Mouse (Mus musculus) midbrain, embryonic 16.5 days (tissue): ENCODE results near the gene Man2a2. TPM values are rescaled to one million over a fixed set of nuclear protein-coding genes. Genes with fewer than 3 reads are reported as not detected.

Source experiments
- ATAC-seq: fragments of 200-750 bp; cut with Nextera tagmentation; 2 replicates; pipeline ENCODE4 v1.8.0; 2017; ENCODE audit warnings: moderate TSS enrichment
- H3K27ac ChIP-seq: fragments of 300-500 bp; sonication (generic); 2 replicates; pipeline ENCODE4 v1.5.1; 2014; ENCODE audit warnings: mild to moderate bottlenecking, low read length, mixed read lengths
- H3K27me3 ChIP-seq: fragments of 300-500 bp; sonication (generic); 2 replicates; pipeline ENCODE4 v1.6.1; 2014; ENCODE audit warnings: low read depth, low read length, mixed read lengths; ENCODE audit not compliant: control insufficient read depth, insufficient read depth
- H3K36me3 ChIP-seq: fragments of 300-500 bp; sonication (generic); 2 replicates; pipeline ENCODE4 v1.6.1; 2014; ENCODE audit warnings: mild to moderate bottlenecking, low read length, moderate library complexity, mixed read lengths; ENCODE audit not compliant: control insufficient read depth, insufficient read depth
- H3K4me1 ChIP-seq: fragments of 300-500 bp; sonication (generic); 2 replicates; pipeline ENCODE4 v1.6.1; 2014; ENCODE audit warnings: mild to moderate bottlenecking, low read length, mixed read lengths; ENCODE audit not compliant: control insufficient read depth, insufficient read depth
- H3K4me2 ChIP-seq: fragments of 300-500 bp; sonication (generic); 2 replicates; pipeline ENCODE4 v1.6.1; 2014; ENCODE audit warnings: mild to moderate bottlenecking, low read length, mixed read lengths
- H3K4me3 ChIP-seq: fragments of 300-500 bp; sonication (generic); 2 replicates; pipeline ENCODE4 v1.5.1; 2014; ENCODE audit warnings: low read depth, mild to moderate bottlenecking, low read length, moderate library complexity, mixed read lengths
- H3K9ac ChIP-seq: fragments of 300-500 bp; sonication (generic); 2 replicates; pipeline ENCODE4 v1.6.1; 2014; ENCODE audit warnings: low read depth, low read length, mixed read lengths
- H3K9me3 ChIP-seq: fragments of 300-500 bp; sonication (generic); replicated peaks from 2 replicates; pipeline ENCODE4 v1.6.1; 2014; ENCODE audit warnings: mild to moderate bottlenecking, low read length, mixed read lengths; ENCODE audit not compliant: control insufficient read depth, poor library complexity, severe bottlenecking
- WGBS: fragments of 180-500 bp; shearing (Covaris S2); extraction: QIAGEN DNeasy Blood & Tissue Kit; methylation state at CpG from one replicate; pipeline ENCODE4 v1.1.7; 2014; 5-methylcytosine and 5-hydroxymethylcytosine counted together
- polyA plus RNA-seq: library from polyadenylated mRNA; unstranded; fragments of >200 nt; fragmentation: Nextera tagmentation; extraction: Ambion mirVana; gene quantifications from 2 replicates; pipeline ENCODE4 v1.2.1, GENCODE M21; 2015

Gene Man2a2
- polyA plus RNA-seq = 25.2 and 25.8 TPM in 2 replicates

DNA sequence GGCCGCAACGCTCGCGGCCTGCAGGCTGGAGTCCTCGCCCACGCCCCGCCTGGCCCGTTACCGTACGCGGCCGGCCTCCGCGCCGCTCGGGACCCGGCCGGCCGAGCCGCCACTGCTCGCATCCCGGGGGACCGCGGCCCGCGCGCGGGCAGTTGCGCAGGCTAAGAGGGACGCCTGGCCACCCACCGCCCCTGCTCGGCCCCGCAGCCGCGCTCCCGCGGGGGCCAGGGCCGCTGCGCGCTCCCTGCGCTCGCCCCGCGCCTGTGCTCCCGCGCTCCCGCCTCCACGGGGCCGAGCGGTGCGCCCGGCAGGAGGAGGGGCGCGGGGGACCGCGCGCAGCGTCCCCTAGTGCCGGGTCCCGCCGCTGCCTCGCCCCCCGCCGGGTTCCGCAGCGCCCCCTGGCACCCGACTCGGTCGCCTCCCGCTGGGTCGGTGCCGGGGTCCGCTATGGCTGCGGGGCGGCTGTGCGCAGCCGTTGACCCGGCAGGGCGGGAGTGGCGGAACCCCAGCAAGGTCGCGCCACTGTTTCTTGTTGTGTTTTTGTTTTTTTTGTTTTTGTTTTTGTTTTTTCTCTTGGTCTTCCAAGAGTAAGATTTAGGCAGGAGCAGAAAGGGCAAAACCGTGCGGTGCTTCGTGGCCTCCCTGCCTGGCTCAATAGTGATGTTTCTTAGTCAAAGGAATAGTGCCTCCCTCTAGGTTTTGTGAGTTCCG lies at the start of gene Man2a2:
Gene Man2a2 (minus strand): TSS at position 335 of the 711 bp plus-strand sequence.
- Histone ChIP-seq H3K4me1 (peaks cover 19% of the 10 kb centered on the region), H3K4me2 (peak within 1 kb of the TSS; percentile 66), H3K27me3 (no peaks in the 10 kb centered on the region), H3K4me3 (peak within 1 kb of the TSS; percentile 86), H3K9ac (peak within 1 kb of the TSS; percentile 95), H3K9me3 (no peaks in the 10 kb centered on the region), H3K27ac (peak within 1 kb of the TSS; percentile 87), H3K36me3 (peaks cover 16% of the 10 kb centered on the region)
- WGBS = 1% methylated on average over 51 of the region's 86 CpGs
- peak; percentile 73 for ATAC-seq

DNA sequence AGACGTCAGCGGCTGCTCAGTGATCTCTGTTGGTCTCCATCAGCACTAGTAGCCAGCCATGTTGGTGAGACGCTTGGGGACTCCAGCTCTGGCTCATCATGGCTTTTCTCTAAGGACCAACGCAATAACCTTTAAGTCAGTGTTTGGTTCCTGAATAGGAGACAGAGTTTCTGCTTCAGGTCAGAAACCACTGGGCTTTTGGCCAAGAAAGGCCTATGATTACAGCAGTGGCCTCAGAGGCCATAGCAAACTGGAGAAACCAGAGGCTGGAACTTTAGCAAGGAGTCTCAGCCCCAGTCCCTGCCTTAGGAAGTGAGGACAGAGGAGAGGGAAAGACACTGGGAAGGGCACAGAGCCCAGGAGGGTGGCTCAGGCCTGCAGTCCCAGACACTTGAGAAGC lies 49.4 kb upstream of the Man2a2 start:
- ATAC-seq = no peak
- H3K27ac ChIP-seq = no peak overlapping the region
- WGBS = 83% methylated on average over 4 of the region's 4 CpGs

GRCm38 (mm10) chr7:80419278-80419677 lies 48.1 kb upstream of the Man2a2 start:
- Histone ChIP-seq H3K9me3 (no peaks in the 10 kb centered on the region), H3K4me3 (no peak overlapping the region), H3K27me3 (no peaks in the 10 kb centered on the region), H3K9ac (no peak overlapping the region), H3K36me3 (no peaks in the 10 kb centered on the region), H3K4me2 (no peak overlapping the region), H3K27ac (no peak overlapping the region), H3K4me1 (no peaks in the 10 kb centered on the region)
- no peak for ATAC-seq
- 73% methylated on average over 3 of the region's 3 CpGs for WGBS

More for the DNA sequence above, 49.4 kb upstream of the Man2a2 start:
- Histone ChIP-seq H3K9ac (no peak overlapping the region), H3K4me3 (no peak overlapping the region), H3K36me3 (no peaks in the 10 kb centered on the region), H3K9me3 (no peaks in the 10 kb centered on the region), H3K4me1 (no peaks in the 10 kb centered on the region), H3K27me3 (no peaks in the 10 kb centered on the region), H3K4me2 (no peak overlapping the region)

DNA sequence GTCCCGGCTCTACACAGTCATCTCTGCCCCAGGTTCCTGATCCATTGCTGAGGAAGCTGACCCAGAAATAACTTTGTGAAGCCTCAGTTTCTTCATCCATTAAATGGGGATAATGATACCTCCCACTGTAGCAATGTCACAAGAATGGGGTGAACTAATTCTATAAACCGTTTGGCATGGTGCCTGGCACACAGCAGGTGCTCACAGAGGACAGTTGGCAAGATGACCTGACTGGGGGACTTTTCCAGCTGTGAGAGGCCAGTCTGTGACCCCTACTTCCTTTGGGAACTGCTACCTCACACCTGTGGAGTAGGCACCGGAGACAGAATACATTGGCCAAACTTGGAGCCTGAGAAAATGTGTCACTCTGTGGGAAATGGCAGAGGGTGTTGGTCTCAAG lies 46.9 kb upstream of the Man2a2 start:
- no peak for ATAC-seq
- no peaks in the 10 kb centered on the region for H3K36me3 ChIP-seq
- no peak overlapping the region for H3K9ac ChIP-seq
- 80% methylated on average over 3 of the region's 3 CpGs for WGBS
- H3K9me3 ChIP-seq = no peaks in the 10 kb centered on the region
- no peak overlapping the region for H3K27ac ChIP-seq
- no peaks in the 10 kb centered on the region for H3K27me3 ChIP-seq
- no peak overlapping the region for H3K4me2 ChIP-seq
- H3K4me1 ChIP-seq = no peaks in the 10 kb centered on the region
- no peak overlapping the region for H3K4me3 ChIP-seq

GRCm38 (mm10) chr7:80417601-80418000 lies 46.4 kb upstream of the Man2a2 start:
- no peaks in the 10 kb centered on the region for H3K36me3 ChIP-seq
- H3K4me3 ChIP-seq = no peak overlapping the region
- no peak overlapping the region for H3K4me2 ChIP-seq
- H3K27me3 ChIP-seq = no peaks in the 10 kb centered on the region
- ATAC-seq = no peak
- no peak overlapping the region for H3K27ac ChIP-seq
- no peaks in the 10 kb centered on the region for H3K4me1 ChIP-seq
- H3K9ac ChIP-seq = no peak overlapping the region
- no peaks in the 10 kb centered on the region for H3K9me3 ChIP-seq

- Histone ChIP-seq H3K27ac (no peak overlapping the region), H3K9me3 (no peaks in the 10 kb centered on the region), H3K27me3 (no peaks in the 10 kb centered on the region), H3K4me3 (no peak overlapping the region), H3K4me1 (no peaks in the 10 kb centered on the region), H3K4me2 (no peak overlapping the region), H3K9ac (no peak overlapping the region), H3K36me3 (no peaks in the 10 kb centered on the region)
- 86% methylated on average over 7 of the region's 7 CpGs for WGBS
- no peak for ATAC-seq
These were observed 45.8 kb upstream of the Man2a2 start for GRCm38 (mm10) chr7:80416969-80417368.

GRCm38 (mm10) chr7:80414303-80414855 lies 43.2 kb upstream of the Man2a2 start:
- WGBS = 84% methylated on average over 7 of the region's 7 CpGs
- no peak for ATAC-seq
- H3K4me2 ChIP-seq = no peak overlapping the region
- no peaks in the 10 kb centered on the region for H3K36me3 ChIP-seq
- no peaks in the 10 kb centered on the region for H3K9me3 ChIP-seq
- H3K4me3 ChIP-seq = no peak overlapping the region
- H3K9ac ChIP-seq = no peak overlapping the region
- no peaks in the 10 kb centered on the region for H3K4me1 ChIP-seq
- no peak overlapping the region for H3K27ac ChIP-seq
- no peaks in the 10 kb centered on the region for H3K27me3 ChIP-seq

- no peaks in the 10 kb centered on the region for H3K4me1 ChIP-seq
- no peaks in the 10 kb centered on the region for H3K9me3 ChIP-seq
- no peak overlapping the region for H3K4me3 ChIP-seq
- no peak overlapping the region for H3K4me2 ChIP-seq
- no peaks in the 10 kb centered on the region for H3K36me3 ChIP-seq
- WGBS = 87% methylated on average over 9 of the region's 9 CpGs
- no peak overlapping the region for H3K27ac ChIP-seq
- no peak for ATAC-seq
- no peaks in the 10 kb centered on the region for H3K27me3 ChIP-seq
- H3K9ac ChIP-seq = no peak overlapping the region
These were observed 42.5 kb upstream of the Man2a2 start for GRCm38 (mm10) chr7:80413512-80414302.

DNA sequence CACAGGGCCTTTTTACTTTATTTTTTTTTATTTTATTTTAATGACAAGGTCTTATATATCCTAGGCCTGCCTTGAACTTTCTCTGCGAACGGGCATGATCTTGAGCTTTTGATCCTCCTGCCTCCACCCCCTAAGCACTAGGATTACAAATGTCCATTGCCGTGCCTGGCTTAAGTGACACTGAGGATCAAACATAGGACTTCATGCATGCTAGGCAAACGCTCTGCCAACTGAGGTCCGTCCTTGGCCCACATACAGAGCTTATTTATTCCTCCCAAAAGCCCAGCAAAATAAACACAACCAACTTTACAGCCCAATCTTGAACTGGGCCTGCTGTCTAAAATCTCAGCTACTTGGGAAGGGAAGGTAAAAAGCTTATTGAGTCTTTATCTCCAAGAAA lies 41.6 kb upstream of the Man2a2 start:
- 59% methylated on average over 5 of the region's 5 CpGs for whole genome bisulfite sequencing
- no peak overlapping the region for H3K9ac ChIP-seq

More for the DNA sequence above, 41.6 kb upstream of the Man2a2 start:
- Histone ChIP-seq H3K4me3 (no peak overlapping the region), H3K27ac (no peak overlapping the region), H3K9me3 (no peaks in the 10 kb centered on the region), H3K27me3 (no peaks in the 10 kb centered on the region), H3K36me3 (no peaks in the 10 kb centered on the region), H3K4me1 (no peaks in the 10 kb centered on the region), H3K4me2 (no peak overlapping the region)
- no peak for ATAC-seq
